ENCODE assay signal across 19 mouse cellular contexts in genomic region chr8:39705843-39706242, GRCm38 (mm10).
A peak's percentile ranks its signal among the peaks of the same experiment; 100 is the strongest.
DNase-seq lines count a peak whose midpoint lies in the region; ATAC-seq and TF ChIP-seq lines count a peak whose summit lies in the region.
"Had no signal": no experiment of that assay in that cellular context is flagged by ENCODE, and none has a peak within 500 bp of the region (broad histone marks: within the 10 kb centered on the region; RNA-seq: fewer than 3 reads in every experiment).

No protein-coding gene starts in this region.

- no peaks in the 10 kb centered on the region for H3K27me3 ChIP-seq in kidney, postnatal 0 days (ENCODE audit: insufficient read depth, low read length)
- no peaks in the 10 kb centered on the region for H3K27me3 ChIP-seq in kidney, embryonic 16.5 days (ENCODE audit: insufficient read depth, low read length)
- H3K27me3 ChIP-seq in G1E (ENCODE audit: insufficient read depth, low read length), result no peaks in the 10 kb centered on the region
- H3K27me3 ChIP-seq: CH12.LX, Patski had no signal

- DNase-seq in kidney, postnatal 0 days (ENCODE audit: low spot score), result peak; percentile 22
- peak; percentile 3 for DNase-seq in G1E (ENCODE audit: low spot score)
- DNase-seq in left cerebral cortex, postnatal 14 days (ENCODE audit: low spot score in 2 of 2), result no peak
- DNase-seq: adrenal gland, adult 2 months; adrenal gland, adult 8-10 months; adrenal gland, postnatal 10 days; adrenal gland, postnatal 14 days; adrenal gland, postnatal 25 days; adrenal gland, postnatal 36 days; B cell, adult 2 months; cerebellum, adult 11 months; cerebellum, adult 11-12 months; cerebellum, adult 18-20 months; cerebellum, adult 2 months had no signal

- H3K4me2 ChIP-seq in kidney, postnatal 0 days (ENCODE audit: low read length), result no peak overlapping the region
- no peak overlapping the region for H3K4me2 ChIP-seq in kidney, embryonic 16.5 days (replicated peaks; ENCODE audit: low read depth, low read length)

- H3K9me3 ChIP-seq in kidney, postnatal 0 days (replicated peaks; ENCODE audit: low read length), result no peaks in the 10 kb centered on the region
- no peaks in the 10 kb centered on the region for H3K9me3 ChIP-seq in kidney, embryonic 16.5 days (ENCODE audit: low read length)
- H3K9me3 ChIP-seq in G1E (replicated peaks), result no peaks in the 10 kb centered on the region

- ATAC-seq in kidney, postnatal 0 days (replicated peaks; ENCODE audit: low FRiP score, low read depth), result no peak
- ATAC-seq in kidney, embryonic 16.5 days (ENCODE audit: low FRiP score, low TSS enrichment), result no peak
- ATAC-seq in G1E (ENCODE audit: extremely low read depth, insufficient number of reproducible peaks, low FRiP score, poor library complexity, severe bottlenecking), result peak; percentile 90
- ATAC-seq: activated CD4-positive, CD25-positive, alpha-beta regulatory T cell, adult 4 months; CD4-positive, CD25-positive, alpha-beta regulatory T cell, adult 4 months; Patski had no signal

- intact Hi-C loops in left cerebral cortex, postnatal 14 days (cut with DNase I), result no loop called here

- no peak for TF ChIP-seq CTCF in kidney, postnatal 0 days (IDR thresholded peaks at IDR 0.05; ENCODE audit: low read depth)
- TF ChIP-seq CTCF in G1E (IDR thresholded peaks at IDR 0.05; ENCODE audit: low read depth, low read length), result no peak

- H3K4me1 ChIP-seq in kidney, postnatal 0 days (replicated peaks; ENCODE audit: insufficient read depth, low read length), result no peaks in the 10 kb centered on the region
- H3K4me1 ChIP-seq in kidney, embryonic 16.5 days (ENCODE audit: insufficient read depth, low read length), result no peaks in the 10 kb centered on the region
- peaks cover 25% of the 10 kb centered on the region for H3K4me1 ChIP-seq in G1E (ENCODE audit: insufficient read depth, low read depth, low read length)

- no peak overlapping the region for H3K27ac ChIP-seq in kidney, postnatal 0 days
- no peak overlapping the region for H3K27ac ChIP-seq in kidney, embryonic 16.5 days (ENCODE audit: low read length)

- no peaks in the 10 kb centered on the region for H3K36me3 ChIP-seq in kidney, postnatal 0 days (ENCODE audit: insufficient read depth, low read length)
- no peaks in the 10 kb centered on the region for H3K36me3 ChIP-seq in kidney, embryonic 16.5 days (ENCODE audit: insufficient read depth, low read length)
- no peaks in the 10 kb centered on the region for H3K36me3 ChIP-seq in G1E (replicated peaks)

- H3K9ac ChIP-seq in kidney, postnatal 0 days (ENCODE audit: low read depth, low read length), result no peak overlapping the region
- H3K9ac ChIP-seq in kidney, embryonic 16.5 days (replicated peaks; ENCODE audit: low read length), result no peak overlapping the region

- H3K4me3 ChIP-seq in kidney, postnatal 0 days (replicated peaks; ENCODE audit: low read depth, low read length), result no peak overlapping the region
- no peak overlapping the region for H3K4me3 ChIP-seq in kidney, embryonic 16.5 days (ENCODE audit: low read length)
- H3K4me3 ChIP-seq in G1E (ENCODE audit: low read depth, low read length), result no peak overlapping the region

- 72% methylated on average over 1 of the region's 1 CpGs for WGBS in kidney, postnatal 0 days
- WGBS in kidney, embryonic 16.5 days, result 77% methylated on average over 1 of the region's 1 CpGs

Comparison
In these comparisons a context has a peak if more than half of its experiments do, and no peak if none do; other contexts are left out.
1. DNase-seq: peak in kidney, postnatal 0 days (single experiment) and G1E (single experiment); none in left cerebral cortex, postnatal 14 days (0 of 2).